Comparison of ENCODE assay signal across 10 mouse cellular contexts in genomic region chr5:134229391-134229790, GRCm38 (mm10). TPM values are rescaled to one million over a fixed set of nuclear protein-coding genes. Genes with fewer than 3 reads are reported as not detected.
DNase-seq lines count a peak whose midpoint lies in the region; ATAC-seq lines count a peak whose summit lies in the region.
"Had no signal": no experiment of that assay in that cellular context is flagged by ENCODE, and none has a peak within 500 bp of the region (broad histone marks: within the 10 kb centered on the region; RNA-seq: fewer than 3 reads in every experiment).

Gene Ncf1 (minus strand): TSS chr5:134229625.

- no peak within 1 kb of the TSS for H3K4me2 ChIP-seq in heart, embryonic 15.5 days
- H3K4me2 ChIP-seq: midbrain, embryonic 13.5 days had no signal

- peaks cover 47% of the 10 kb centered on the region for H3K4me1 ChIP-seq in heart, embryonic 15.5 days (replicated peaks)

- no peaks in the 10 kb centered on the region for H3K36me3 ChIP-seq in heart, embryonic 15.5 days
- H3K36me3 ChIP-seq: midbrain, embryonic 13.5 days had no signal

- intact Hi-C loops in heart, postnatal 25 days (cut with DNase I): no loop called here

- peak; percentile 97 for DNase-seq in heart, adult 11 months
- DNase-seq in heart, postnatal 25 days (ENCODE audit: low spot score): no peak
- DNase-seq in CD4-positive helper T cell, adult 2 months (ENCODE audit: low read depth, low spot score): peak; percentile 46
- DNase-seq in cerebellum, adult 8-10 months: no peak
- no peak for DNase-seq in embryo, embryonic 9.5 days (ENCODE audit: extremely low spot score)
- DNase-seq in left cerebral cortex, adult 9 months (ENCODE audit: low spot score in 2 of 2): no peak
- DNase-seq: kidney, adult 11 months had no signal

- no peaks in the 10 kb centered on the region for H3K27me3 ChIP-seq in heart, embryonic 15.5 days
- H3K27me3 ChIP-seq: midbrain, embryonic 13.5 days had no signal

- ATAC-seq in heart, embryonic 15.5 days (replicated peaks; ENCODE audit: insufficient number of reproducible peaks, insufficient read depth, low FRiP score, low read depth): no peak
- peak; percentile 43 for ATAC-seq in megakaryocyte, adult 5-6 weeks (ENCODE audit: poor library complexity, severe bottlenecking)
- ATAC-seq: midbrain, embryonic 13.5 days had no signal

- H3K27ac ChIP-seq in heart, embryonic 15.5 days: 0 out of 2 replicates have a peak within 1 kb of the TSS, but pooled peaks have one; percentile 22
- H3K27ac ChIP-seq: midbrain, embryonic 13.5 days had no signal

- 84% methylated on average over 7 of the region's 7 CpGs for WGBS in heart, embryonic 15.5 days

- no peak within 1 kb of the TSS for H3K9ac ChIP-seq in heart, embryonic 15.5 days
- H3K9ac ChIP-seq: midbrain, embryonic 13.5 days had no signal

- no peaks in the 10 kb centered on the region for H3K9me3 ChIP-seq in heart, embryonic 15.5 days (replicated peaks)
- H3K9me3 ChIP-seq: midbrain, embryonic 13.5 days had no signal

- H3K4me3 ChIP-seq in heart, embryonic 15.5 days: no peak within 1 kb of the TSS
- H3K4me3 ChIP-seq: midbrain, embryonic 13.5 days had no signal

RNA-seq across cellular contexts. Expression of gene Ncf1, which starts in this region (rescaled TPM):
- total RNA-seq in heart, postnatal 25 days (2021): 1 to 10 TPM; 5.0 to 5.3 TPM
- 3.1 and 5.0 TPM in 2 replicates for polyA plus RNA-seq in heart, embryonic 15.5 days (2015; fragmentation: Nextera tagmentation; extraction: Ambion mirVana)
- total RNA-seq in megakaryocyte, adult 5-6 weeks (2015): 284 and 306 TPM in 2 replicates
- total RNA-seq in megakaryocyte, adult 5-6 weeks (2017): 339 and 371 TPM in 2 replicates

Comparison
In these comparisons a context has a peak if more than half of its experiments do, and no peak if none do; other contexts are left out.
1. RNA of gene Ncf1 (total RNA-seq): 284 to 371 TPM in megakaryocyte, adult 5-6 weeks; 5.0 to 5.3 TPM in heart, postnatal 25 days; every median in the first group is over 10 times any median in the second.
2. DNase-seq: peak in heart, adult 11 months (single experiment) and CD4-positive helper T cell, adult 2 months (single experiment); none in heart, postnatal 25 days (single experiment), cerebellum, adult 8-10 months (single experiment), embryo, embryonic 9.5 days (single experiment) and left cerebral cortex, adult 9 months (0 of 2).